Mouse (Mus musculus): ENCODE data around the gene Ilk.

DNA sequence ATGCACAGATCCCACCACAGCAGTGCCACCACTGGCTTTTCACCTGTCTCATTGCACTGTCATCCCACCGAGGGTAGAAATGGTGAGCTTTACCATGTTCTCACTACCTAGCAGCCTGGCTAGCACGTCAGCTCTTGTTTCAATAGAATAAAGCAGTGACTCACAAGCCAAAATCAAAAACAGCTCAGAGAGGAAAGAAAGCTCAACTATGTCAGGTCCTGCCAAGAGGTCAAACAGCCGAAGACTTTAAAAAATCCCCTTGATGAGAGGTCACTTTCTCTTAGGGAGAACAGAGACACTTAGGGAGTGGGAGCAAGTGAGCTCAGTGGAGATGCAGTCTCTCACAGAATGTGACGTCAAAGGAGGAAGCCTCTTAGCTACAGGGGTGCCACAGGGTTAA is 47.5 kb downstream of the Ilk start:
- TF ChIP-seq CTCF (IDR thresholded peaks at IDR 0.05; ENCODE audit: low read depth, low read length) (no peak), POLR2A (IDR thresholded peaks at IDR 0.05; ENCODE audit: insufficient read depth, low read length) (no peak)
